Mouse (Mus musculus) cerebellum, postnatal 4 days (tissue): ENCODE data around the gene Nadk.

Experiments
- DNase-seq, 2 experiments: peaks; one replicate each; pipeline ENCODE4 v3.0.0; 2022; ENCODE audit warnings: low spot score in 2 of 2, mixed read lengths in 1 of 2

Nadk gene

DNA sequence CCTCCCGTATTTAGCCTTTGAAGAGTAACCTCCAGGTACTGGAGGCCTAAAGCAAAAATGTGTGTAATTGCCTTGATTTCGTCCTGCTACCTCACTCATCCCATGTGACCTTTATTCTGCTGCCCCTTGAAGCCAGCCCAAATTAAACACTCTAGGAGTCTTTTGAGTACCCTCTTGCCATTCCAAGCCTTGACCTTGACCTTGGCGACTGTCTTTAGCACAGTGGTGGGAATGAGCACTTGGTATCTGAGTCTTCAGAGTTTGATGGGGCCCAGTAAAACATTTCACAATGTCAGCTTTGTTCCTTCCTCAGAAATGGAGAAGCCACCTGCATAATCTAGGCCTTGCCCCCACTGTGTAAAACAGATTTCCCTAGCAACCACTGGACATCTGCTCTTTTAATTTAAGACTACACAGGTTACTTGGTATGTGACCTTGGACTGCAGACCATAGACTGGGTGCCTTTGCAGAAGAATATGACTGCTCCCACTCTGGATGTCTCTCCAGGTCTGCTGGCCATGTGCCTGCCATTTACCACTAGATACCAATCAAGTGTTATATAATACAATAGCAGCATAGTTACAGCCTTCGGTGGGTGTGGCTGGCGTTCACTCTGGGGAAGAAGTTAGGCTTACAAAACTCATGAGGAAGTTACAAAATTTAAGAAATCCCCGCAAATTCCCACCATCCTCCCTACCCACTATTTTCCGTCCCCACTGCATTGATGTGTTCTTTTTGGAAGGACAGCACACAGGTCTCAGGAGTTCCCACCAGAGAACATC lies at the start of gene Nadk:
Gene Nadk, plus strand, starts transcription at position 718 of the 782 bp plus-strand sequence.
- no peak for DNase-seq

DNA sequence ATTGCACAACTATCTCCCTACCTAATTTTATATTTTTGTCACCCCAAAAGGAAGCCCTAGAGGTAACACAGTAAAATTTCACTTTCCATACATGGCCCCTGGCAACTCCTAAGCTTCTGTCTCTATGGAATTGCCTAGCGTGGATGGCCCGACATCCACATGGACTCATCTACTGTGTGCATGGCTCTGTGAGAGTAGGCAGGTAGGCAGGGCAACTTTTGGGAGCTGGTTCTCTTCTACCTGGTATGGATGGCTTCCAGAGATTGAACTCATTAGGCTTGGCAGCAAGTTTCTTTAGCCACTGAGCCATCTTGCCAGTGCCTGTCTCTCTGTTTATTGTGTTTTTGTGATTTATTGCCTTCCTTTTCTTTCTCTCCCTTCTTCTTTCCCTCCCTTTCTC lies 47.4 kb upstream of the Nadk start:
- no peak for DNase-seq

DNA sequence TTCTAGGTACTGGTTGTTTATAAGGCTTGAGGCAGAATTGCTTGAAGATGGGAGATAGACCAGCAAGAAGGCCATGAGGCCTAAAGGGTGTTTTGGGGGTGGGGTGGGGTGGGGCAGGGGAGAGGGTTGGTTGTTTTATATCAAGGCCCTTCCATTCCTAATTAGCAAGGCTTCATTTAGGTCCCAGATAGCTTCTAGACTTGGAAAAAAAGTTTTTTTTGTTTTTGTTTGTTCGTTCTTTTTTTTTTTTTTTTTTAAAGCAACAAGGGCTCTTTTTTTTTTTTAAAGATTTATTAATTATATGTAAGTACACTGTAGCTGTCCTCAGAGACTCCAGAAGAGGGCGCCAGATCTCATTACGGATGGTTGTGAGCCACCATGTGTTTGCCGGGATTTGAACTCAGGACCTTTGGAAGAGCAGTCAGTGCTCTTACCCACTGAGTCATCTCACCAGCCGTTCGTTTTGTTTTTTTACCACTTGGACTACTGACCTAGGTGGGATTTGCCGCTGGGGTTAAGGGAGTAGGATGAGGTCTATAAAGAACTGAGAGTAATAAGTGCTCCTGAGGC lies 44.1 kb upstream of the Nadk start:
- no peak for DNase-seq

DNA sequence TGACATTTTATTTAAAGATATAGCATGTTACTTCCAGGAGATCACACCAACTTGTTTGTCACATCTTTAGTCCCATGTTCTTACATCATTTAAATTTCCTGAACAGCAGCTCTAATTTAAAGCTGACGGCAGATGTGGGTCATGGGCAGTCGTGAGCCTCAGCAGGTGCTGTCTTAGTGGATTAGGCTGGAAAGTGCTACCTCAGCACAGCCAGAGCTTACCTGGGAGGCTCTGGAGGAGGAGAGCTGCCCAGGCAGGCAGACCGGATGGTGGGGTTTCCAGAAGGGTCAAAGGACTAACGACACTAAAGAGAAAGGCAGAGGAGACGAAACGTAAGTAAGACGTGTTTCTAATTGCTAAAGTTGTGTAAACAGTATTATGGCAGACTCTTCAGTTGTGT lies 39.9 kb upstream of the Nadk start:
- DNase-seq: no peak

DNA sequence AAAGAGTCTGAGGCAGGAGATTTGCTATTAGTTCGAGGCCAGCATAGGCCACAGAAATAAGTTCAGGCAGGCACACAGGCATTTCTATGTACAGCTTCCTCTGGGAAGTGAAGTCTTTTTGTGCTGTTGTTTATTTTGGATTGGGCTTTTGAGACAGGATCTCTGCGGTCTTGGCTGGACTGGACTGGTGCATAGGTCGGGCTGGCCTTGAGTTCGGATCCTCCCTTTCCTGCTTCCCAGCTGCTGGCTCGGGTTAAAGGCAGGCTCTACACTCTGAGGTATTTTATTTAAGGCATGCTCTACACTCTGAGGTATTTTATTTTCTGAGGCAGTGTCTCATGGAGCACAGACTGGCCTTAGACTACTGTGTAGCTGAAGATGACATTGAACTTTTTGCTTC lies 36.4 kb upstream of the Nadk start:
- no peak for DNase-seq

DNA sequence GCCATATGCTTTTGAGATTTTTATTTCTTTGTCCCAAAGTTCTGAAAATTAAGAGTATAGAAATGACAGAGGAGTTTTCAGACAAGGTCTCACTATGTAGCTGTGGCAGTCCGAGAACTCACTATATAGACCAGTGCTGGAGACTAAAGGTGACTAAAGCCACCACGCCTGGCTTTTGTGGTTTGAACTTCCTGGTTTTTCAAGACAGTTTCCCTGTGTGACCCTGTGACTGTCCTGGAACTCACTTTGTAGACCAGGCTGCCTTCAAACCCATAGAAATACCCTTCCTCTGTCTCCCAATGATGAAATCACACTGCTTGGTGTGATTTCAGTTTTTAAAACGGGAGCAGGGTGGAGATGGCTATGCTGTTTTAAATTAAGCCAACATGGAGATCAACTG lies 32.9 kb upstream of the Nadk start:
- no peak for DNase-seq

DNA sequence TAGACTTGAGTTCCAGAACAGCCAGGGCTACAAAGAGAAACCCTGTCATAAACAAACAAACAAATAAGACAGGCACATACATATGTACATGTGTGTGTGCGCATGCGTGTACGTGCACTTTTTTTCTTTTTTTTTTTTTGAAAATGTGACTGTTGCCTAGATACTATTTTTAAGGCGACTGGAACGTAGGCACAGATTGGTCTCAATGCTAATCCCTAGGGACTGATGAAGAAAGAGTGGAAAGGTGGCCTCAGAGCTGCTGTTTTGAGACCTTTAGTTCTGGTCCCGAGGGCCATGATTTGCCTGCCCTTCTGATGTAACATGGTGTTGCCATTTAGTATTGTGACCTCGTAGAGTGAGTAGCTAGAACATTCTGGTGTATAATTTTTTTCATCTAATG lies 12.2 kb upstream of the Nadk start:
- no peak for DNase-seq

DNA sequence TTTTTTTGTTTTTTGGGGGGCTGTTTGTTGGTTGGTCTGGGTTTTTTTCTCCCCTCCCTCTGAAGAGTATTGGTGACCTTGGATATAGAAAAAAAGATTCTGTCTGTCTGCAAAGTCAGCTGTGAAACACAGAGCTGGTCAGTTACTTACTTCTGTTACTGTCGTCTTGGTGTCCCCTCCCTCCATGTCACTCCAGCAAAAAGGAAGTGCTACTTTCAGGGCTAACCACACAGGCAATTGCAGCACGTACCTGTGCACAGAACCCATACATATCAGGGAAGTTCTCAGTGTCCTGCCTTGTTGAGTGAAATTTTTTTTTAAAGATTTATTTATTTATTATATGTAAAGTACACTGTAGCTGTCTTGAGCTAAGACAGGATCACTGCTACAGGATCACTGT lies 11.7 kb upstream of the Nadk start:
- DNase-seq: no peak

DNA sequence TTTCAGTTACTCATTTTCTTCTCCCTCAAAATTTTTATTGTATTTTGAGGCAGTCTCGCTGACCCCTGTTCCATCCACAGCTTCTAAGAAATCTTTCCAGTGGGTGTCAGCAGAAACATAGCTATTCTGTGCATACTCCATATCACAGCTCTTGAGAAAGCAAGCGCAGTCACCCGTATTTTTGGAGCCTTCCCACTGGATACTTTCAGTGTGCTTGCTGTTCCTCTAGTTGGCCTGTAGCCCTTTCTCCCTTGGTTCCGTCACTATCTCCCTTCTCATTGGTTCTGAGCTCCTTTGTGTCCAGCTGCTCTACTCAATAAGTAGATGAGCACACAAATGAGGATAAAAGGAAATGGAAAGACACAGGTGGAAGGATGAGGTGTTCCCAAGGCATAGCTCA lies 11.1 kb upstream of the Nadk start:
- no peak for DNase-seq

DNA sequence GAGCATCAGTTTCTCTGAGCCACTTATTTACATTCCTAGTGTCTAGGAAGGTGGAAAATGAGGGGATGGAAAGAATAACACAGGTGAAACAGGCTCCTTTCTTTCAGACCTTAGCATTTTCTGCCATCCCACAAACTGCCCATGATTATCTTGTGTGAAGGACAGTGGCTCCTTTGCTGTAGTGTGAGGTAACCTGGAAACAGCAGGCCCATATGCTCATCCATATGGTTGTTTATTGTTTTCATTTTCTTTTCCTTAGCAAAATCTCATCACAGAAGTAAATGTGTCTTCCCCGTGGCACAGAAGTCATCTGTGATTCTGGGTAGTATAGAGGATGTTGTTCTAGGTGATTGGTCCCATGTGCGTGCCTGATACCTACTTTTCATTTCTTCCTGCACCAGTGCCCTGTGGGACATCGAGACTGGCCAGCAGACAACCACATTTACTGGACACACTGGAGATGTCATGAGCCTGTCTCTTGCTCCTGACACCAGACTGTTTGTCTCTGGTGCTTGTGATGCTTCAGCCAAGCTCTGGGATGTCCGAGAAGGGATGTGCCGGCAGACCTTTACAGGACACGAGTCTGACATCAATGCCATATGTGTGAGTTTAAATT lies 9.2 kb upstream of the Nadk start:
- no peak for DNase-seq

DNA sequence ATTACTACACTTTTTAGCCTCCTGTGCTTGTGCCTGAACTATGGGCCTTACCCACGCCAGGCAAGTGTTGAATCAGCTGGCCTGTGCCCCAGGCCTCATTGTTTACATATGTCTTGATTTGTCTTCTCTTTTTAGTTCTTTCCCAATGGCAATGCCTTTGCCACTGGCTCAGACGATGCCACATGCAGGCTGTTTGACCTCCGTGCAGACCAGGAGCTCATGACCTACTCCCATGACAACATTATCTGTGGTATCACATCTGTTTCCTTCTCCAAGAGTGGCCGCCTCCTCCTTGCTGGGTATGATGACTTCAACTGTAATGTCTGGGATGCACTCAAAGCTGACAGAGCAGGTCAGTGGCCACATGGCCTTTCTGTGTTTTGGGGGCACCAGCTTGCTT lies 7.3 kb upstream of the Nadk start:
- DNase-seq: no peak

DNA sequence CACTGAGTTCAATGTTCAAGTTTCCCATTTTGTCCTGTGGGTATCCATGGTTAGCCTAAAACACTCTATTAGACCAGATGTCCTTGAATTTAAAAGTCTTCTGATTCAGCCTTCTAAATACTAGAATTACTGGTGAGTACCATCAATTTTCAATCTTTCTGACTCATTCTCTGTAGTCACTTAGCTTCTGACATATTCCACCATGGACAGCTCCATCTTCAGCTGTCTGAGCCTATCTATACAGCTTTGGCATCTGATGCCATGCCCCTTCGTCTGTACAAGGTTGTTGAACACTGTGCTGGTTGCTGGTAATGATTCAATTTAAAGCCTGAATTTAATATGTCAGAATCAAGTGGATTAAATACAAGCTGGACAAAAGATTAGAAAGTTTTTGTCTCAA lies 6.7 kb upstream of the Nadk start:
- DNase-seq: no peak

DNA sequence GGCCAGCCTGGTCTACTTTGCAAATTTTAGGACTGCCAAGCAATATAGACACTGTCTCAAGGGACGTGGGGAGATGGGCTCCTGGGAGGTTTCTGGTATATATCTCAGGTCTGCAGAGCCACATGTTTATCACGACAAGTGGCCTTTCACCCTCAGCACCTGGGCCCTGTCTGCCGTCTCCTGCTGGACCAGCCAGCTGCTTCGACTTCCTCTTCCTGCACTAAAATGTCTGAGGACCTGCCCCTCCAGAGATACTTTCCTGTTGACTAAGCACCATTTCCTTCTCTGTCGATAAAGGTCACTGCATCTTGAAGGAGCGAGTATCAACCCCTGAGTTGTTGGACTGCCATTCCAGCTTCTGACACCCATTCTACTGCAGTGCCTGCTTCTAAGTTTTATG lies 2.7 kb upstream of the Nadk start:
- no peak for DNase-seq

DNA sequence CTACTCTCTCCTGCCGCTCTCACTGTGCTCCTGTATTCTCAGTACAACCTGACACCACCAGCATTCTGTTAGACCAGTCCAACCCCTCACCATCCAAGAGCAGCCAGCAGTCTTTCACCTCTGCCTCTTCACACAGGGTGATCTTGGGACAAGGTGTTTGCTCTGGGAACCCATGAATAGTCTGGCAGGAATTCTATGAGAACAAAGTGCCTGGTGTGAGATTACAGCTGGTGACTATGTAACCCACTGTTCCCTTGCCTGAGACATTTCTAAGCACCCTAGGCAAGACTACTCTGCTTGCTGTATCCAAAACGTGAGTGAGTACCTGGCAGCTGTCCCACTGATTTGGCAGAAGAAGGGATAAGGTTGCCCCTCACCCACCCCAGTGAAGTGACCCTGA lies 1.2 kb upstream of the Nadk start:
- no peak for DNase-seq

DNA sequence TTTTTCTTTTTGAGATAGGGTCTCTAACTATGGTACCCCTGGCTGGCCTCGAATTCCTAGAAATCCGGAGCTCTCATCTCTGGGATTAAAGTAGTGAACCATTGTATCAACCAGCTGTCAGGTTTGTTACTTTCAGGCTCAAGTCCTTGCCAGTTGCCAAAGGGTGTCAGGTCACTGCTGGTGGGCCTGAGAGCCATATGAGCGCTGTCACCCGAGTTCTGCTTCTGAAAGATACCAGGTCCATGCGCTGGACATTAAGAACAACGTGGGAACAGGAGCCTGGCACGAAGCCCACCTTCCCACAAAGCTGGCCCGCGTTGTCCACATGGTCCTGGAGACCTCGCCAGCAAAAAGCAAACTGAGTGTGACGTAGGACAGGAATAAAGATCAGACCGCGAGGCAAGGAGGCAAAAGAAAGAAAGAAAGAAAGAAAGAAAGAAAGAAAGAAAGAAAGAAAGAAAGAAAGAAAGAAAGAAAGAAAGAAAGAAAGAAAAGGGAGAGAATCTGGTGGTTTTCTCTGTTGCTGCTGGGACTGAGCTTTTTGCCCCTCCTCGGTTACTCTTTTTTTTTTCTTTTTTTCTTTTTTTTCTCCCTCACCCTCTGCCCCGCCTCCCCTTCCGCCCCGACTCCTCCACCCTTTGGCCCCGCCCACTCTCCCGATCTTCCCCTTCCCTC lies 684 bp downstream of the Nadk start:
- DNase-seq: peak; percentile 44 to 72

DNA sequence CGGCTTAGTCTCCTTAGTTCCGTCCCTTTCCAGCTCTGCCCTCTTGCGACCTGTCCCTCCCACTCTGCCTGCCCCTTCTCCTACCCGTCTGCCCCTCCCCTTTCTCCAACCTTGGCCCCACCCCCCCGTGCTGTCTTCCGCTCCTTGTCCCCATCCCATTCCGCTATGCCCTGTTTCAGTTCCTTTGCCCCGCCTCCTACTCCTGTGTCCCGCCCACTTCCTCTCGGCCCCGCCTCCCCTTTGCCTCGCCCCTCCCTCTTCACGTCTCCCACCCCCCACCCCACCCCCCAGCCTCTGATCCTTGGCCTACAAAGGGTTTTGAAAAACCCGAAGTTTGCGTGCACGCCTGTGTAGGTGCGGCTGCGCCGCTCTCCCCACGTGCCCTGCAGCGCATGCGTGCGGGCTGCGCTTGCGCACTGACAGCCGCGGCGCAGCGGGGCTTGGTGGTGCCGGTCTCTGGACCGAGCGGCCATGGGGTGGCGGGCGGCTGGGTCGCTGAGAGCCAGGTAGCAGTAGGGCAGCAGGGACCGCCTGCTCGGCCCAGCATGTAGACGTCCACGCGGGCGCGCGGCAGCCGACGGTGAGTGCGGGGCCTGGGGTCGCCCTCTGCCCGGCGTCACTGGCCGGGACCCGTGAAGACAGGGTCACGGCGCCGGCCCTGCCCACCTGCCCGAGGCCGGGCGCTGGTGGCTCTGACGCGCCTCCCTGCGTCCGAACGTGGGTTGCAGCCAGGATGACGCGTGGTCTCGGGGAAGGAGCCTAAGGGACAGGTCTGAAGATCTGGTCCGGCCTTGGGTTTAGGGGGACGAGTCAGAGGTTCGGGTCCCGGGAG lies 1.4 kb downstream of the Nadk start:
- DNase-seq: peak; percentile 76 to 94

DNA sequence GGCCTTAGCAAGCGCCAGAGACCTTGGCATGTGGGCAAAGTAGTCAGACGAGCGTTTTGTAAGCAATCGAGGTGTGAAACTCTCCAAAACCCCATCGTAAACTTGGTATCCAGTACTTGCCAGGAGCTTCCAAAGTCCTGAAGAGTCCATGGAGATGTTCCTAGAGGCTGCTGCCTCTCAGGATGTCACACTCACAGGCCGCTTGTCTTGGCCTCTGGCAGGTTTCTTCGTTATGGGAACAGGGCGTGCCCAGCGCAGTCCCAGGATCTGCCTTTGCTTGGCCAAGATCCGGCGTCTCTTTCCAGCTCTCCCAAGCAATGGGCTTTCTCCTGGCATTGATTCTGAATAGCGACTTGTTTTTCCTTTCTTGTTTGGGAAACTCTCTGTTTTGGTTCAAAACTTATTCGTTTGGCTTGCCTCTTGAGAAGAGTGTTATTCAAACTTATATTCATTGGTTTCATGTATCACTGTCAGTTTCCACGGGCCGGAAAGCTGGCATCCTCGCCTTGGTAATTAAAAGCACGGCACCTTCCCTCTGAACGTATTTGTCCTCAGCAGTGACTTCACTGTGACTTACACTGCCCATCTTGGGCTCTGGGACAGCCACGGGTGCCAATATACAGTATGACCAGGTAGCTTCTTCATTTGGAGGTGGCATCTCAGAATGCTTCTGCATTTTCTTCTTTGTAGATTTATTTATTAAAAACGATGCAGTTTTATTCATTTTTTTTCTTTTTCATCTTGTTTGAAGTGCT lies 2.3 kb downstream of the Nadk start:
- no peak for DNase-seq

DNA sequence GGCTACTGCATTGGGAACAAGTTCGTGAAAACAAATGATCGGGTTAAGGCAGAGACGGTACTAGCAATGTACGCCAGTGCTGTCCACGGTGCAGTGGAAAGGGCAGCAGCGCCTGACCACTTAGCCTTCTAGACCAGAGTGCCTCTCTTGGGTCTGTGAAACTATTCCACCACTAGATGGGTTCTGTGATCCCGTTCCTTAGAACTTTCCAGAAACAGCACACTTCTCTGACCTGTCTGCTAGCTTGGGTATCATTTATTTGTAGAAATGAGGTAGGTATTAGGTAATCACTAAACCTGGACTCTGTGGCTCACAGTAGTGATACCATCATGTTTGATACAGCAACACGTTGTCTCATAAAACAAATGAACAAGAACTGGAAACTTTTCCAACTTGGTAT lies 4.4 kb downstream of the Nadk start:
- DNase-seq: no peak

DNA sequence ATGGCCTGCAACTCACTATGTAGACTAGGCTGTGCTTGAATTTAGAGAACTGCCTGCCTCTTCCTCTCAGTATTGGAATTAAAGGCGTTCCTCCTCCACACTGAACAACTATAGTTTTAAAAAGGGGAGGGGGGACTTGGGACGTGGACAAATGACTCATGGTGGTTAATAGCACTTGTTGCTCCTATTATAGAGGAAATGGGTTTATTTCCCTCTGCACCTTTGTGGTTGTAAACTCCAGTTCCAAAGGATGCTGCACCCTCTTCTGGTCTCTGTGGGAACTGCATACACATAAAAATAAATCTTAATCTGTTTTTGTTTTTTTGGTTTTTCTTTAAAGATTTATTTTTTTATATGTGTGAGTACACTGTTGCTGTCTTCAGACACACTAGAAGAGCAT lies 6.0 kb downstream of the Nadk start:
- no peak for DNase-seq

DNA sequence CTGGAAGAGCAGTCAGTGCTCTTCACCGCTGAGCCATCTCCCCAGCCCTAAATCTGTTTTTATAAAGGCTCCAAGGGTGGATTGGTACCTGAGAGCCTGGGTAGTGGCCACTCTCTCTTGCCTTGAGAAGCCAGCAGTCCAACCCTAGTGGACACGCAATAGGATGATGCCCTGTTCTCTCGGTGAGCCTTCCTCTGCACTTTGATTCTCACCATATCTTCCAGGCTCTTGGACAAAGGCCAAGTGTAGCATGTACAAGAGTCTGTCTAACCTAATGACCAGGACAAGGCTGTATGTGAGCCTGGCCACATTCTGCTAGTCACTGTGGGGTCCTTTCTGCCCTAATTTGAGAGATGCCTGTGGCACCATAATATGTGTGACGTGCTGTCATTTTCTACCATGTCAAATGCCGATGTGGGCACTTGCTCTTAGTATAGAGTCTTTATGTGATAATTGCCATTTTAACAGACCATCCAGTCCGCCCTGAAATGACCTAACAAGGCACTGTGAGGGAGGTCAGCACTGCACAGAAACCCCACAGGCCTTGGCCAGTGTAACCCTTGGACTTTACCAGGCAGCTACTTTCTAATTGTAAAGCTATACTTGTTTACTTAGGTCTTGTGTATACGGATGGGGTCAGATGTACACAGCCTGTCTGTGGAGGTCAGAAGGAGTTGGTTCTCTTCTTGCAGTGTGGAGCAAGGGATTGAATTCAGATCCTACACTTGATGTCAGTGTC lies 6.6 kb downstream of the Nadk start:
- no peak for DNase-seq

DNA sequence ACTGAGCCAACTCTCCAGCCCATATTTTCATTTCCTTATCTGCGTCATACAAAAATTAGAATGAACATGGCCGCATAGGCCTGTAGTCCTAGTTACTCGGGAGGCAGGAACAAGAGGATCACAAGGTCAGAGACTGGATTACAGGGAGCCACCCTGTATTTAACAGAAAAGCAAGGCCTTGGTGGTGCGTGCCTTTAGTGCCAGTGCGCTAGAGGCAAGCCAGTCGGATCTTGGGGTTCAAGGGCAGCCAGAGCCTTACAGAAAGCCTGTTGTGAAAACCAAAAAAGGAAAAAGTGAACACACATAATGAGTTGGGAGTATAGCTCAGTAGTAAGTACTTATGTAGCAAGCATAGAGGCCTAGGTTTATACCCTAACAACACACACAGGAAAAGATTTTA lies 7.6 kb downstream of the Nadk start:
- DNase-seq: no peak
